Mouse (Mus musculus) ovary, adult 18-20 months (tissue): ENCODE measurements around the gene Atp6v0b.

Experiments
- DNase-seq: peaks from one replicate; pipeline ENCODE4 v3.0.0; 2022; ENCODE audit warnings: low spot score, mixed read lengths

Atp6v0b gene

DNA sequence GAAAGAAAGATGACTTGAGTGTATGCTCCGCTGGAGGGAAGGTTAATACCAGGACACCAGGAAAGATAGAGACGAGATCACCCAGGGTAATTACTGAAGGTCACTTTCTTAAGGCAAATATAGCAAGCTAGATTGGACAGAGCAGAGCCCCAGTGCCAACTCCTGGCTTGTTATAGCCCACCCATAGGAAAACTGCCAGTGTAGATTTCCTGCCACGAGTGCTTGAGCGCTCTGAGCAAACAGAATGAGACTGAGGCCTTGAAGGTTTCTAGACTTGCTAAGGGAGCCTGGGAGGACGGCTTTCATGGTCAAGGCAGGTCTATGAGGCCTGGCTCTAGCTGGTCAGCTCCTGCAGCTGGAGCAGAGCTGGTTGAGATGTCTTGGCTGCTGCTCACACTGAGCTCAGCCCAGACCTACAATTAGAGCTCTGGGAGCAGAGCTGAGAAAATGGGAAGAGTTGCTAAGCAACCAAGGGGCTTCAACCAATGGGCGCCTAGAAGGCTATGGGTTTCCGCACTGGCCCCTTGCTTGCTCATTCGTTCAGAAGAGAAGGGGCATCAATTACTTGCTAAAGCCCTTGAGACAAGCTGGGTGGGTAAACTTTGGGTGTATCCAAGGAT is 21.8 kb upstream of the Atp6v0b start:
- DNase-seq, result no peak

GRCm38 (mm10) chr4:117906196-117906595 is 19.1 kb upstream of the Atp6v0b start:
- DNase-seq, result no peak

DNA sequence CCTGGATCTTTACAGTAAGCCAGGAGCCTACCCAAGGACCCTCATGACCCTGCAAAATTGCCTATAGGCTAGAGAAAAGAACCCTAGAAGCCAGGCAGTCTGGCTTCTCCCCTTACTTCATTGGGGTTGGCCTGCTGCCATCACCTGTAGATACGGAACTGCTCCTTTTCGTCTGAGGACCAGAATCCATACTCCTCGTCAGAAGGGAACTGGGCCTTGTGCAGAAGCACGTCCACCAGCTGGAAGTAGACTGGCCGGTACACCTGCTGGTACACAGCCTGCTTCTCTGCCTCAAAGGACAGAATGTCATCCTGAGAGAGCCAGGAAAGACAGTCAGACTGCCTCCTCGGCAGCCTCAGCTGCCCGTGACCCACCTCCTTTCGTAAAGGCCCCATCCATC is 17.6 kb upstream of the Atp6v0b start:
- DNase-seq, result no peak

DNA sequence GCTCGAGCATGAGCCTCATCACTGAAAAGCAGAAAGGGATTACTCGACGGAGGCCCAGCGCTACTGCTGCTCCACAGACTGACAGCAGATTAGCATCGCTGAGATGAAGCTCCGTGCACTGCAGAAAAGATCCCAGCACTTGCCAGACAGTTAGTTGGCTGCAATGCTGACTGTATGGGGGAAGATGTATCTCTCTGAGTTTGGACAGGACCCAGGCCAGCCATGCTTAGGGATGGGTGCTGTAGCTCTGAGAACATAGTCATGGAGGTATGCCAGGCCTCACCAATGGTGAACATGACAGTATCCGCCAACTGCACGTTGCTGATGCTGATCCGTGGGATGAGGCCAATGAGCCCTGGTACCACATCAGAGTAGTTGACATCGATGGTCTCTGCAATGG is 17.0 kb upstream of the Atp6v0b start:
- DNase-seq, result no peak

- no peak for DNase-seq
Observed at GRCm38 (mm10) chr4:117898111-117898510, 11.0 kb upstream of the Atp6v0b start.

DNA sequence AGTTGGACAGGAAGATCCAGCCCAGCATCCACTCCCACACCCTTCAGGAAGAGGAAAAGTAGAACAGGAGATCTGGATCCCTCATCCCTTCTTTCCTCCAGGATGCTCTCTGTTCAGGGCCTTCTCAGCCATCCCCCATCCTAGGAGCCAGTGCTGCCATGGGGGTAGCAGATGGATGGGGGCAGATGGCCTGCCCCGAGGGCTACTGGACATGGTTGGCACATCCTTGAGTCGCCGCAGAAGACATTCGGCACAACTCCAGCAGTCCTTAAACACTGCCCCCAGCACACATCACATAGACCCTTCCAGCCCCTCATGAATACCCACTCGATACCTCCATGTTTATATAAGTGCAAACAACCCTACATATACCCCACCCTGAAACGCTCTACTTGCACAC is 8.9 kb upstream of the Atp6v0b start:
- DNase-seq, result no peak

GRCm38 (mm10) chr4:117895339-117895738 is 8.2 kb upstream of the Atp6v0b start:
- no peak for DNase-seq

DNA sequence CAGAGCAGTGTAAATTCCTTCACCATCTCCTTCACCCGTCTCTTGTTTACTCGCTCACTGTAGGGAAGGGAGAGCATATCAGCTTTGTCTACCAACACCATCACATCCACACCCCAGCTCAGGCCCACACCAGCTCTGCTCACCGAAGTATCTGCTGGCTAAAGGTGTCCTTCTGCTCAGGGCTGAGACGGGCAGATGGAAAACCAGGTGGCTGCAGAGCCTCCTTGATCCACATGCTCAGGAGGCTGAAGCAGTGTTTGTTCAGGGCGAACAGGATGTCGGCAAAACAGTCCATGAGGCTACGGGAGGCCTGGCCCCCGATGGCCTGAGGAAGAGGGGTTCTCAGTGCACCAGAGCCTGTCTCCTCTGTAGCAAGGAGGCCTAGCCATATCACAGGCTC is 7.5 kb upstream of the Atp6v0b start:
- DNase-seq, result no peak

GRCm38 (mm10) chr4:117893376-117893775 is 6.2 kb upstream of the Atp6v0b start:
- no peak for DNase-seq

DNA sequence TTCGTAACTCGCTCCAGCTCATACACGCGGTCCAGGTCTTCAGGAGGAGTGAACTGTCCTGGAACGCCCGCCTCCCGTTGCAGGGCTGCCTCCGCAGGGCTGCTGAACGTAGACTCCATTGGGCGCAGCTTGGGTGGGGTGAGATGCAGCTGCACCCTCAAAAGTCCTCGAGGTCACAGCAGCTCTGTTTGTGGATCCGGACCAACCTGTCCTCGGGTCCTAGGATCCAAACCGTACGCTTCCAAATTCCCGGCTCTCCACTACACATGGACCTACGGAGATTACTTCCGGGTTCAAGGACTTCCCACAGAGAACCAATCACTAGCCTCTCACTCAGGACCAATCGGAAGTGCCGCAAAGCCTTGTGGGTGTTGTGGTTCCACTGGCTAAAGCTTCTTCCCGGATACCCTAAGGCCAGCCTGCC is 4.6 kb upstream of the Atp6v0b start, which contains the start of gene Dph2:
Gene Dph2, minus strand, starts transcription at position 295 of the 424 bp plus-strand sequence.
- peak; percentile 72 for DNase-seq

GRCm38 (mm10) chr4:117890750-117891149 is 3.6 kb upstream of the Atp6v0b start:
- DNase-seq, result no peak

GRCm38 (mm10) chr4:117890031-117890430 is 2.9 kb upstream of the Atp6v0b start:
- DNase-seq, result no peak

- DNase-seq, result no peak
Observed at GRCm38 (mm10) chr4:117889471-117889870, 2.3 kb upstream of the Atp6v0b start.

DNA sequence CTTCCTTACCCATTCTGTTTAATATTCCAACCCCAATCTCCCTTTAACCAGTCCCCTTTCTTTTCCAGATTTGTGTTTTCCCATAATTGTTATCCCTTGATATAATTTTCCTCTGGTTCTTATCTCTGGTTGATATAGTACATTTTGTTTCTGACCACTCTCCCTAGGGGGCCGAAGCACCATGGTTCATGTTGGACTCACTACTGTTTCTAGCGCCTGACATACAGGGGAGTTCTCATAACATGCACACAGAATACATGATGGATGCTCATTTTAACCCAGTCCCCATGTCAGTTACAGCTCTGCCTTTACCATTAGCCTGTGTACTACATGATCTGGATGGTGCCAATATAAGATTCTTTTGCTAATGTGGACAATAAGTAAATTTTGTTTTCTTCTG is 787 bp upstream of the Atp6v0b start:
- DNase-seq, result no peak

DNA sequence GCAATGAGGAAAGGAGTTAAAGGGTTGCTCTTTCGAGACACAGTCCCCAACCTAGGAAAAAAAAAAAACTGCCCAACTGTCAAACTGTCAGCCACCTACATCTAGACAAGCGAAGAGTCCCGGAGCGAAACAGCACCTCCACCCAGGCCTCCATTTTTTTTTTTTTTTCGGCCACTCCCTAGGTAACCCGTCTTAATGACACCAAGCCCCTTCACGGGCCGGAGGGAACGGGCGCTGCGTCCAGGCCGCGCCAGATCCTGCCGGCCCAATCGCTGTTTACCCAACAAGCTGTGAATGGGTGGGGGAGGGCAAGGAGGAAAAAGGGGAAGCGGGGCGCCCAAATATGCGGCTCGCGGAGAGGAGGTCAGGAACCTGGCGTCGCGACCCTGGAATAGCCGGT is 489 bp downstream of the Atp6v0b start:
- DNase-seq, result no peak

- no peak for DNase-seq
Observed at GRCm38 (mm10) chr4:117885994-117886393, 1.1 kb downstream of the Atp6v0b start.

- no peak for DNase-seq
Observed at GRCm38 (mm10) chr4:117885093-117885492, 2.0 kb downstream of the Atp6v0b start.

GRCm38 (mm10) chr4:117884146-117884545 is 3.0 kb downstream of the Atp6v0b start:
- no peak for DNase-seq

GRCm38 (mm10) chr4:117882701-117883691 is 4.1 kb downstream of the Atp6v0b start, which contains the start of gene B4galt2:
TSS of gene B4galt2 (minus strand) at chr4:117883487.
- DNase-seq, result no peak

DNA sequence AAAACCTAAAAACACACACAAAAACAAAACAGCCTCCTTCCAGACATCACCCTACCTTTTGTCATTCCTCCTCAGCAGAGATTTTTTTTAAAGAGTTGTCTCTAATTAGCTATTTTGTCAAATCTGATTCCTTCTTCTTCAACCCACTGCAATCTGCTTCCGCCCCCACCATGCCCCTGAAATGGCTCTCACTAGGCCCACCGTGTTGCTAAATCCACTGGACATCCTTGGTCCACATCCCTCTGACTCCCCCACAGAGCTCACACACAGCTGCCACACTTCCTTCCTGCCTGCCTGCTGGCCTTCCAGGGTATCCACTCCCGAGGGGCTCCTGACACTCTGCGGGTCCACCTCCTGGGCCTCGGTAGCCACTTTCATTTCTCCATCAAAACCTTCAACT is 8.4 kb downstream of the Atp6v0b start:
- DNase-seq, result no peak

DNA sequence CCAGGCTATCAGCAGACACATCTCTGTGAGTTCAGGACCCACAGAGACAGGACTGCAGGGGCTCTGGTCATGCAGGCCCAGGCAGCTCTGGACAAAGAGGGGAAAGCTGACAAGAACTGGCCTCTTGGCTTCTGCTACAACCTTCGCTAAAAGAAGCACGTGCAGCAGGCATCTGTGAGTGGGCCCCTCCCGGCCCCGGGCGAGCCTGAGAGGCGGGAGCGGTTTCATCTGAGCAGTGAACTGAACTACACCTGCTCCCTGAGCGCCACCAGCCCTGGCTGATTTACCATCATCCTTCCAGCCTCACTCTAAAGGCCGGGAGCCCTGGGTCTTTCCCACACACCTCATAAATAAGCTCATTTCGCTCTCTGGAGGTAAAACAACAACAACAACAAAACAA is 8.8 kb downstream of the Atp6v0b start:
- DNase-seq, result no peak

DNA sequence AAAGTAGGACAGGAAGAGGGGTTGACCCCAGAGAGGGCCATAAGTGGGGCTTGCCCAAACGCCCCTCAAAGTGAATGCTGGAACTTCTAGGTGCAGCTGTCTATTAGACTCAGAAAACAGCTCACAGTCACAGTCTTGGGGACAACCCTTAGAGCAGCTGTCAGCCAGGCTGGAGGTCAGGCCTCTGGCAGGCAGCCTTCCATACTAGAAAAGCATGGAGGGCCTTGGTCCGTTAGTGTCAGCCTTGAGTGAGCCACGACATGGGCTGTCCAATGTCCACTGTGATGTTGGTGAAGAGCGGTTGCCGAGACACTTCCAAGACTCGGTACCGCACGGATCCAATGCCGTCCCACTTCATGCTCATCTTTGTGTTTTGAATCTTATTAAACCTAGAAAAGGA is 13.5 kb downstream of the Atp6v0b start:
- DNase-seq, result no peak

- DNase-seq, result no peak
Observed at GRCm38 (mm10) chr4:117872471-117872886, 14.7 kb downstream of the Atp6v0b start, which contains the start of gene Ccdc24. TSS of gene Ccdc24 (minus strand) at chr4:117872557.
